Mouse (Mus musculus) forebrain, postnatal 0 days (tissue): ENCODE results near the gene Bbs5. TPM values are rescaled to one million over a fixed set of nuclear protein-coding genes. Genes with fewer than 3 reads are reported as not detected.

Experiments
- ATAC-seq: fragments of 200-750 bp; cut with Nextera tagmentation; 2 replicates; pipeline ENCODE4 v1.8.0; 2017; ENCODE audit warnings: mild to moderate bottlenecking, moderate library complexity
- DNase-seq: peaks from one replicate; pipeline ENCODE4 v3.0.0-alpha.2; 2015
- H3K27ac ChIP-seq: fragments of 300-500 bp; sonication (generic); 2 replicates; pipeline ENCODE4 v1.5.1; 2014; ENCODE audit warnings: low read depth, mild to moderate bottlenecking, antibody characterized with exemption, low read length, moderate library complexity, mixed read lengths
- H3K27me3 ChIP-seq: fragments of 300-500 bp; sonication (generic); 2 replicates; pipeline ENCODE4 v1.6.1; 2014; ENCODE audit warnings: mild to moderate bottlenecking, low read length, mixed read lengths; ENCODE audit not compliant: insufficient read depth
- H3K36me3 ChIP-seq: fragments of 300-500 bp; sonication (generic); 2 replicates; pipeline ENCODE4 v1.6.1; 2014; ENCODE audit warnings: mild to moderate bottlenecking, moderate library complexity; ENCODE audit not compliant: insufficient read depth
- H3K4me1 ChIP-seq: fragments of 300-500 bp; sonication (generic); 2 replicates; pipeline ENCODE4 v1.6.1; 2014; ENCODE audit warnings: antibody characterized with exemption; ENCODE audit not compliant: insufficient read depth
- H3K4me2 ChIP-seq: fragments of 300-500 bp; sonication (generic); 2 replicates; pipeline ENCODE4 v1.6.1; 2014; ENCODE audit warnings: low read depth, mild to moderate bottlenecking, moderate library complexity
- H3K4me3 ChIP-seq: fragments of 300-500 bp; sonication (generic); 2 replicates; pipeline ENCODE4 v1.5.1; 2014; ENCODE audit warnings: low read depth, low read length, mixed read lengths
- H3K9ac ChIP-seq: fragments of 300-500 bp; sonication (generic); 2 replicates; pipeline ENCODE4 v1.6.1; 2014; ENCODE audit warnings: mild to moderate bottlenecking
- H3K9me3 ChIP-seq: fragments of 300-500 bp; sonication (generic); 2 replicates; pipeline ENCODE4 v1.6.1; 2016; ENCODE audit warnings: low read length
- CTCF ChIP-seq: sonication (generic); IDR thresholded peaks from 2 replicates; pipeline ENCODE4 v1.5.1; 2016; ENCODE audit warnings: antibody characterized with exemption, control low read depth, low read depth
- WGBS: fragments of 180-500 bp; shearing (Covaris S2); extraction: QIAGEN DNeasy Blood & Tissue Kit; methylation state at CpG from one replicate; pipeline ENCODE4 v1.1.7; 2014; 5-methylcytosine and 5-hydroxymethylcytosine counted together
- polyA plus RNA-seq: library from polyadenylated mRNA; unstranded; fragments of >200 nt; fragmentation: Nextera tagmentation; extraction: Ambion mirVana; gene quantifications from 2 replicates; pipeline ENCODE4 v1.2.1, GENCODE M21; 2015
- total RNA-seq: library from RNA; depleted of rRNA; stranded (reverse); fragments of >200 nt; gene quantifications from 2 replicates; pipeline ENCODE4 v1.2.3, GENCODE M21; 2014; rRNA removed

The Bbs5 gene
- total and polyA plus RNA-seq, 2 experiments from 2014 or later: 23.4 to 34.4 TPM

DNA sequence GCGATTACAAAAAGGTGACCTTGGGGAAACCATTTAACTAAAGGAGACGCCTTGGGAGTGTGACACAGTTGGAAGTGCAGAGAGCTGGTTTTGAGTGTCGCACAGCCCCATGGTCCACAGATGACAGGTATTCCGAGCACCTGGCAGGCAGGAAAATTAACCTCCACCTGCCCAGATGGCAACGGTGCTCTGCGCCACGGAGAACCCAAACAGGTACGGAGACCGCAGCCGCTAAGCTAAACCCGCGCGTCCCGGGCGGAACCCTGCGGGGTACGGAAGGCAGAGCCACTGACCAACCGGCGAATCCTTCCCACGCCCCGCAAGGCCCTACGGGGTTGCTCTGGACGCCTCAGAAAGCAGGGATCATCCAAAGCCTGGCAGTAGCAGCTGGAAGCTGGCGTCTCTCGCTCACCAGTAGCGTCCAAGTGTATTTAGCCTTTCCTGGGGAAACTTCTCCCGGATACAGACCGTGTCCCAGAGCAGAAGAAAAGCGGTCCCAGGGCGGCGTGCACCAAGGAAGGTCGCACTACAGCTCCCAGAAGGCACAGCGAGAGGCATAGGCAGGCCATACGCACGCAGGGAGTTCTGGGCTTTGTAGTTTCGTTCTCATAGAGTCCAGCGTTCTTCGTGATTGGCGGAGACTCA is 66.1 kb downstream of the Bbs5 start, which contains the start of gene Fastkd1:
Gene Fastkd1, minus strand, starts transcription at position 536 of the 645 bp plus-strand sequence.
- ATAC-seq (peak; percentile 100), DNase-seq (peak; percentile 88)
- H3K4me2 ChIP-seq: peak within 1 kb of the TSS; percentile 84
- H3K27ac ChIP-seq: 0 out of 2 replicates have a peak within 1 kb of the TSS, but pooled peaks have one; percentile 21
- 0 out of 2 replicates have a peak, but pooled peaks cover 5% of the 10 kb centered on the region for H3K4me1 ChIP-seq
- H3K27me3 ChIP-seq: no peaks in the 10 kb centered on the region
- H3K9me3 ChIP-seq: no peaks in the 10 kb centered on the region
- H3K36me3 ChIP-seq: no peaks in the 10 kb centered on the region
- no peak for TF ChIP-seq CTCF
- peak within 1 kb of the TSS; percentile 61 for H3K9ac ChIP-seq
- WGBS: 1% methylated on average over 39 of the region's 39 CpGs
- H3K4me3 ChIP-seq: peak within 1 kb of the TSS; percentile 88

GRCm38 (mm10) chr2:69713626-69714014 is 66.6 kb downstream of the Bbs5 start:
- 31% methylated on average over 4 of the region's 4 CpGs for WGBS

GRCm38 (mm10) chr2:69714126-69714525 is 67.2 kb downstream of the Bbs5 start:
- Histone ChIP-seq H3K4me3 (no peak overlapping the region), H3K27me3 (no peaks in the 10 kb centered on the region), H3K4me2 (no peak overlapping the region), H3K9me3 (no peaks in the 10 kb centered on the region), H3K27ac (no peak overlapping the region), H3K9ac (no peak overlapping the region), H3K4me1 (0 out of 2 replicates have a peak, but pooled peaks cover 5% of the 10 kb centered on the region), H3K36me3 (no peaks in the 10 kb centered on the region)
- ATAC-seq: no peak
- no peak for TF ChIP-seq CTCF
- WGBS: 80% methylated on average over 5 of the region's 5 CpGs
- no peak for DNase-seq

More at GRCm38 (mm10) chr2:69713626-69714014, 66.6 kb downstream of the Bbs5 start:
- DNase-seq (no peak), ATAC-seq (no peak; the same call in 1 of the 2 replicates)
- Histone ChIP-seq H3K4me2 (peak overlapping the region; percentile 84), H3K9ac (no peak overlapping the region), H3K9me3 (no peaks in the 10 kb centered on the region), H3K4me1 (0 out of 2 replicates have a peak, but pooled peaks cover 5% of the 10 kb centered on the region), H3K36me3 (no peaks in the 10 kb centered on the region), H3K27ac (no peak overlapping the region), H3K27me3 (no peaks in the 10 kb centered on the region), H3K4me3 (peak overlapping the region; percentile 88)
- no peak for TF ChIP-seq CTCF

DNA sequence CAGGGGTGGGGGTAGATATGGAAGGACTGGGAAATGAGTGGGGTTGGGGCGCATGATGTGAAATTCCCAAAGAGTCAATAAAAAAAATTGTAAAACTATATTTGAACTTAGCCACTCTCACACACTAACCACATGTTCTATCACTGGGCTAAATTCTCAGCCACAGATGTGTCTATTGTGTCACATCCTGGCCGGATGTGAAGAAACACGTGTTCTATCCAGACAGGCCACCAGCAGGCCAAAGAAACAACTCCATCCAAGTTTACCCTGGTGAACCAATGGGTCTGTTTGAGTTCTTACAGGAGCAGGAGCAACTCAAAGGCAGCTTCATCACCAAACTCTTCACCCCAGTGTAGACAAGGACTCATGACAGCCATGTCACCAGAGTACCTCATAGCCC is 69.5 kb downstream of the Bbs5 start:
- Histone ChIP-seq H3K36me3 (no peaks in the 10 kb centered on the region), H3K27me3 (no peaks in the 10 kb centered on the region), H3K9ac (no peak overlapping the region), H3K4me1 (0 out of 2 replicates have a peak, but pooled peaks cover 5% of the 10 kb centered on the region), H3K27ac (no peak overlapping the region), H3K4me3 (no peak overlapping the region), H3K9me3 (no peaks in the 10 kb centered on the region), H3K4me2 (no peak overlapping the region)
- WGBS: 78% methylated on average over 3 of the region's 3 CpGs
- DNase-seq: no peak
- TF ChIP-seq CTCF: no peak
- no peak for ATAC-seq

Other genes with a start within 250 kb of the Bbs5 start
- 0.62 and 1.3 TPM in 2 replicates for gene Lrp2, start 61.1 kb upstream of the Bbs5 start, total RNA-seq
- gene Lrp2, start 61.1 kb upstream of the Bbs5 start, polyA plus RNA-seq: 0.04 and 0.15 TPM in 2 replicates
- 0.10 and 0.15 TPM in 2 replicates for gene Klhl41, start 22.9 kb downstream of the Bbs5 start, total RNA-seq
- gene Klhl41, start 22.9 kb downstream of the Bbs5 start, polyA plus RNA-seq: 0.10 and 0.13 TPM in 2 replicates
- 21.3 and 24.4 TPM in 2 replicates for gene Fastkd1, start 66.3 kb downstream of the Bbs5 start, total RNA-seq
- gene Fastkd1, start 66.3 kb downstream of the Bbs5 start, polyA plus RNA-seq: 8.8 and 12.7 TPM in 2 replicates
- 13.2 and 18.7 TPM in 2 replicates for gene Ppig, start 75.4 kb downstream of the Bbs5 start, total RNA-seq
- 88.0 and 125 TPM in 2 replicates for gene Ppig, start 75.4 kb downstream of the Bbs5 start, polyA plus RNA-seq
- gene Ccdc173, start 142.4 kb downstream of the Bbs5 start, total RNA-seq: 1.3 and 2.8 TPM in 2 replicates
- 1.2 and 1.4 TPM in 2 replicates for gene Ccdc173, start 142.4 kb downstream of the Bbs5 start, polyA plus RNA-seq
- gene Phospho2, start 142.5 kb downstream of the Bbs5 start, total RNA-seq: 39.2 and 40.8 TPM in 2 replicates
- gene Phospho2, start 142.5 kb downstream of the Bbs5 start, polyA plus RNA-seq: 29.8 and 32.3 TPM in 2 replicates
- gene Klhl23, start 174.8 kb downstream of the Bbs5 start, total RNA-seq: 163 and 199 TPM in 2 replicates
- 43.0 and 87.2 TPM in 2 replicates for gene Klhl23, start 174.8 kb downstream of the Bbs5 start, polyA plus RNA-seq
- gene Ssb, start 214.4 kb downstream of the Bbs5 start, total RNA-seq: 130 and 152 TPM in 2 replicates
- 287 and 316 TPM in 2 replicates for gene Ssb, start 214.4 kb downstream of the Bbs5 start, polyA plus RNA-seq
- 12.5 and 13.0 TPM in 2 replicates for gene Mettl5, start 238.4 kb downstream of the Bbs5 start, total RNA-seq
- gene Mettl5, start 238.4 kb downstream of the Bbs5 start, polyA plus RNA-seq: 30.5 and 32.3 TPM in 2 replicates